Mouse (Mus musculus): ENCODE measurements at regions not wholly inside any gene's neighbourhood (a gene's known extent, or its start where the extent isn't known, plus 50 kb on each side); places are given as distances from the start of the nearest gene placed in this dataset.
A peak's percentile ranks its signal among the peaks of the same experiment; 100 is the strongest.

DNA sequence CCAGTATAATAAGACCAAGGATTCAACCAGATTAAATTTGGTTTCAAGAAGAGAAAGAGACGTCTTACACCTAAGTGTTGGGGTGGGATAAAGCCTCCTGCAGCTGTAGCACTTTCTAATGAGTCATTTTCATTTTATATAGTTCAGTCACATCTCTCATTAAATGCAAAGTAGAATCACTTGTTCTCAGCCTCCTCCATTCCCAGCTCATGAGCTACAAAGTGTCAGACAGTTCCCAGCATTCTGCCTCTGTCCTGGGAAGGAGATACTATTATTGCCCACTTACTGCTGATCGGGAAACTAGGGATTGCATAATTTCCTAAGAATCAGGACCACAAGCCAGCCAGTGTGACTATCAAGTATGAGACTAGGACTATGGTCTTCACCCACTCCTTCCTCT, 158.9 kb downstream of the Tph2 start:
- no peak for DNase-seq

DNA sequence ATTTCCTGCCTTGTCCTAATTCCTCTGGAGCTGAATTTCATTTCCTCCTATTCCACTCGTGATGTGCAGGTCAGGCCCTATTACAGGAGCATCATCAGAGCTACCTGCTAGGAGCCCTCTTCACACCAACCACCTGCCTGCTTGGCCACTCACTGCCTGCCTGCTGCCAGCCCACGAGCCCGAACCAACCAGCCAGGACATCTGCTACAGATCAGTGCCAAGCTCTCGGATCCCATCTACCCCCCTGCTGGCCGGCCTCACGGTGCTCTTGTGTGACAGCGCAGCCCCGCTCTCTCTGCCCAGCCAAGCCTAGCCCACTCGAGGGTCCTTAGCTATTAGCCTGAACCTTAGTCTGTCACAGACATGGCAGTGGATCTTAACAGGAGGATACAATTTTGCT, 165.4 kb downstream of the Tph2 start:
- peak; percentile 98 for DNase-seq

DNA sequence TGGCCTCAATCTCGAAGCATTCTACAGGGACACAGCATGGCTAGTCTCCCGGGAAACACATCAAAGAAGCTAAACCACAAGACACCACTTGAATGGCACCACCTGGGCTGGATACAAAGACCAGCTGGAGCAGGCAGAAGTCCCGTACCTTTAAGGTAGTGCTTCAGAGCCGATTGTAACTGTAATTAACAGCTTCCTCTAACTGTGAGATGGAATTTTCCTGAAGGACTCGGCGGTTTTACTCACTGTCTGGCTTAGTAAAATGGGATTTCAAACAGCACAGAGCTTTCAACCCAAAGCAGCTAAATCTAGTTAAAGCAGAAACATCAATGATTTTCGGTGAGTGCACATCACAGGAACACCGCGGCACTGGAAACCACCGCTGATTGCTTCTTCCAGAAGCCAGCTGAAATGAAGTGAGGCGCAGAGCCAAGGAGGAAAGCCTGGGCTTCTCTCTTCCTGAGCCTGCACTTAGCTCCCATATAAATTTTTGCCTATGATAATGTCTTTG, 171.3 kb downstream of the Tph2 start:
- DNase-seq, result peak; percentile 84

DNA sequence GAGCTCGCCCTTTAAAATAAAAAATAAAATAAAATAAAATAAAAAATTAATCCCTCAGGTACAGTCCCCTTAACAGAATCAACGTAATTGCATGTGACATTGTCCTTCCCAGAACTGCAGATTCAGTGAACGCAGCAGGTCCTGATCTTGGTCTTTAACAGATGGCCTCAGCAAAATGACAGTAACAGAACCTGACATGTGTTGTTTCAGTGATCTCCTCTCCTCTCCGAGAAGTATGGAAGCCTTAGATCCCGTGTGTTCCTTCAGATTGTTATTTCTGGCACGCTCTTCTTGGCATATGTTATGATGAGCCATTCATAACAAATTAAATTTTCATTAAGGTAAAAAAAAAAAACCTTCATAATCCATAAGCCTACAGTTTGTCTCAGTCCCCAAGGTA, 171.9 kb downstream of the Tph2 start:
- peak; percentile 93 for DNase-seq

DNA sequence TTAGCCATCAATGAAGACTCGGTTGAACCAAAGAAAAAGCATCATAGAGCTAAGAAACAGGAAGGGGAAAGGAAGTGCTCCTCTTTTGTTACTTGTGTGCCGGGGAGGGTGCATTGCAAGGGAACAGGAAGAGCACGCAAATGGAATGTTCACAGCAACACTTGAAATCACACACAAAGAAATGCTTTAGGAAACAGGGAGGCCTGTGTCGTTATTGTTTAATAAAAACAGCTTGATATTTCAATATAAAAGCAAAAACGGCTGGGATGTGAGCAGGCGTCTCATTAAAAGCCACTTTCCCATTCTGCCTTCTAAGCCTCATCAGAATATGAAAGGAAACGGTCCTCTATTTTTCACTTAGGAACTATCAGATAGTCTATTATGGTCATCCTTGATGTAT, 172.5 kb downstream of the Tph2 start:
- DNase-seq, result no peak

DNA sequence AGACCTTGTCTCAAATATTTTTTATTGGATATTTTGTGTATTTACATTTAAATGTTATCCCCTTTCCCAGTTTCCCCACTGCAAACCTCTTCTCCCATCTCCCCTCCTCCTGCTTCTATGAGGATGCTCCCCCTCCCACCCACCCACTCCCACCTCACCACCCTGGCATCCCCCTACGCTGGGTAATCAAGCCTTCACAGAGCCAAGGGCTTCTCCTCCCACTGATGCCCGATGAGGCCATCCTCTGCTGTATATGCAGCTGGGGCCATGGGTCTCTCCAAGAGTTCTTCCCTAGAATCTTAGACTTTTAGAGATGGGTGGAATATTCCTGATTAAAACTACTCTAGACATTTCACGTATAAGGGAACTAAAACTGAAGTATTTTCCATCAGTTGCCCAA, 172.9 kb downstream of the Tph2 start:
- DNase-seq, result no peak

DNA sequence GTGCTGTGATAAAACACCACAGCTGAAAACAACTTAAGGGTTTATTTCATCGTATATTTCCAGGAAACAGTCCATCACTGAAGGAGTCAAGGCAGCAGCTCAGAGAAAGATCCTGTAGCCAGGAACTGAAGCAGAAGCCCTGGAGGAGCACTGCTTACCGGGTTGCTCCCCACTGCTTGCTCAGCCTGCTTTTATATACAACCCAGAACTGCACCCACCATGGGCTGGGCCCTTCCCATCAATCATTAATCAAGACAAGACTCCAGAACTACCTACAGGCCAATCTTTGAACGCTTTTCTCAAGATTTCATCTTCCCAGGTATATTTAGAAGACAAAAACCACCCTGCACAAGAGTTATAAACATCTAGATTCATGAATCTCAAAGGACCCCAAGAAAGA, 188.4 kb downstream of the Tph2 start:
- no peak for DNase-seq

DNA sequence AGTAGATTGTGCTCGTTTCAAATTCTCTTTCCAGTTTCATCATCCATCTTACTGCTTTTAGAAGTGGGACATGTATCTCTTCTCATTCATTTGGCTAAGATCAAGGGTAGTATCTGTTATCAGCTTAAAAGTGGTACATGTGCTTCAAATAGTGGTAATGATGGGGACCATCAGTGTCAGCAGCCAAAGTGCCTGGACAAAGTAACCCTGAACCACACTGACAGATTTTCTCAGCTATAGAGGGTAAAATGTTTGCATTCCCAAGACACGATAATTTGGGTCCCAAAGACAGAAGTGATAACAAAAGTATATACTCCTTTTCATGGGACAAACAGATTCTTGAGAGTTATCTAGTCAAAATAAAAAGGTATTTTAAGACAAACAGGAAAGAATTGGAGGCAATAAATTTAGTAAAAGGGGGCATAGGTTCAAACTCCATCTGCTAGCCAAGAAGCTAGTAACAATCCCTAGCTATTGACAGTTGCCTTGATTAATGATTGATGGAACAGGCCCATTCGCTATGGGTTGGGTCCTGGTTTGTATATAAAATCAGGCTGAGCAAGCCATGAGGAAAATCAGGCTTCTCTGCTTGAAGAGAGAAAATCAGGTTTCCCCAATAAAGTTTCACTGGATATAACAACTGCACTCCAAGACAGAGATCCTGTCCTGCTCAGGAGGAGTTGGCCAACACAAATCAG, 189.5 kb downstream of the Tph2 start:
- no peak for DNase-seq

DNA sequence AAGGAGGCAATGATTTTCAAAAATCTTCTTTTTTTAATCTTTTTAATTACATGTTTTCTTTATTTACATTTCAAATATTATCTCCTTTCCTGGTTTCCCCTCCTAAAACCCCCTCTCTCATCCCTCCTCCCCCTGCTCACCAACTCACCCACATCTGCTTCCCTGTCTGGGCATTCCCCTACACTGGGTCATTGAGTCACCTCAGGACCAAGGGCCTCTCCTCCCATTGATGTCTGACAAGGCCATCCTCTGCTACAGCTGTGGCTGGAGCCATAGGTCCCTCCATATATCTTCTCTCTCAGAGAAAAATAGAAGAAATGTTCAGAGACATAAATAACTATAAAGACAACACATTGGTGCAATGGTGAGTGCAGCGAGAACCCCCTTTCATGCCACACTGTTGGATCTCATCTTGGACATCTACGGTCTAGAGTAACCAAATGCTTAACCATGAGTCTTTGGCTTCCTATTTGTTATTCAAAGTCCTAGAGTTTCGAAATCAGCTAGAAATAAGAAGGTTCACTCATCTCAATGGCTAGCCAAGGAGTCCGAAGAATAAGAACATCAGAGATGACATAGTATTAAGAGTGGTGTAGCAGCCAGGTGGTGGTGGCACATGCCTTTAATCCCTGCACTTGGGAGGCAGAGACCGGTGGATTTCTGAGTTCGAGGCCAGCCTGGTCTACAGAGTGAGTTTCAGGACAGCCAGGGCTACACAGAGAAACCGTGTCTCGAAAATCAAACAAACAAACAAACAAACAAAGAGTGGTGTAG, 186.5 kb upstream of the Trhde start:
- no peak for DNase-seq

DNA sequence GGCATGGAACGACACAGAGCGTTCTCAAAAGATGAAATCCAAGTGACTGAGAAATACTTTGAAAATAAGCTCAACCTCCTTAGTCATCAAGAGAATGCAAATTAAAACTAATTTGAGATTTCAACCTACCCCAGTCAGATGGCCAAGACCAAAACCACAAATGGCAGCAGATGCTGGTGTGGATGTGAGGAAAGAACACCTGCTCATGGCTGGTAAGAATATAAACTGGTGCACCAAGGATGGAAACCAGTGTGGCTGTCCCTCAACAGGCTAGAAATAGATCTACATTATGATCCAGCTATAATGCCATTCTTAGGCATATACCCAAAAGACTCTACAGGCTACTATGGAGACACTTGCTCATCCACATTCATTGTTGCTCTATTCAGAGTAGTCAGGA, 170.3 kb upstream of the Trhde start:
- no peak for DNase-seq

DNA sequence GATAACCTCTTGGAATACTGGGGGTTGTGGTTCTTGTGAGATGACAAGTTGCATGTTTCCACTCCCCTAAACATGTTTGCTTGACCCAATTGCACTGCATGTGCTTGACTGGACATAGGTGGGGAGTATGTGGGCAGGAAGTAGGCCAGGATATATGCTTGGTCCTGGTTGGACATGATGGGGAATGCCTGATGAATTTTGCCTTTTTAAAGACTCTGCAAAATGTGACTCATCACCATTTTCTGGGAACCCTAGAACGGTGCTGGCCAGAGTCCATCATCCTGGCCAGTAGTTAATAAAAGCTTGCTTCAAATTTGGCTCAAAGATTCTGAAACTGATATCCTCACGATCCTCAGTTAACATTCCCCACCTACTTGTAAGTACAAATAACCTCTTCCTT, 161.5 kb upstream of the Trhde start:
- no peak for DNase-seq

DNA sequence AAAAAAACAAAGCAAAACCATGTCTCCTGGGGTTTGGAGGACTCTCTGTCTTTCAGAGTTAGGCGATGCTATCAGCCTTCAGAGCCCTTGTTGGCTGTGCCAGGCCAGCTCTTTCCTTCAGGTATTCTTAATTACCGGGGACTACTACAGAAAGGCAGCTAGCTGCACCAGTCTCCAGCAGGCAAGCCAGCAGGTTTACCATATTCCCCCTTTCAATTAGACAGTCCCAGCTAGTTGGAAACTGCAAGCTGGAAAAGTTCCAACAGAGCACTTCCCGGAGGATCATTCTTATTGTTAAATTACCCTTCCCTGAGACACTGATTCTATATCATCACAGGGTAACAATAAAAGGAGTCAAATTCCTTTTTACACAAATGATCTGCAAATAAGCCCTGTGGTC, 155.8 kb upstream of the Trhde start:
- DNase-seq, result no peak

DNA sequence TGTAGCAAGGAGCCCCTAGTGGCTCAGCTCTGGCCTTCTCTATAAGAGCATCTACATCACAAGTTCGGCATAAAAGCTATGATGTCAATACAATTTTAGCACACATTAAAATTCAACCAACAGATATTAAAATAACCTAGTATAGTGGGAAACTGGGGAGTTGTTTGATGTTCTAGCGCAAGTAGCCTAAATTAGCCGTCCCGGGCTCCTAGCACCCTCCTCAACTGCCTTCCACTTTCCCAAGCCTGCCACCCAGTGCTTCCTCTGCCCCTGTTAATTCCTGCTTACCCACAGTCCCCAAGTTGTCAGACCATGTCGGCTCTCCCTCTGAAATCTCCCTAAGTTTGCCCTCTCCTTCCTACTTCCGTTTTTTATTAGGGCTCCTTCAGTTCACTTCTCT, 154.2 kb upstream of the Trhde start:
- no peak for DNase-seq

DNA sequence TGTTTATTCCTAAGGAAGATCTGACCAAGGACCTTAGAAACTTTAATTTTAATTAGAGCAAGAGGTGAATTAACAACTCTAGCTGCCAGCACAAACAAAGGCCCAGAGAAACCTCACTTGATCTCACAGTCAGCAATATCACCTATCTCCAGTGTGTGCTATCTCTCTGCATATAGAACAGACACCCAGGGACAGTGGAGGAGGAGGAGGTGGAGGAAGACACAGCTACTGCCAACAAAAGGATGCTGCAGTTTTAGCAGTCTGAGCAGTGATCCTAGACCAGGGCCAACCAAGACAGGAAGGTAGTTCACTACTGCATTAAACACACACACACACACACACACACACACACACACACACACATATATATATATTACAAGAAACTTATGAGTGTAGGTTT, 153.5 kb upstream of the Trhde start:
- no peak for DNase-seq

DNA sequence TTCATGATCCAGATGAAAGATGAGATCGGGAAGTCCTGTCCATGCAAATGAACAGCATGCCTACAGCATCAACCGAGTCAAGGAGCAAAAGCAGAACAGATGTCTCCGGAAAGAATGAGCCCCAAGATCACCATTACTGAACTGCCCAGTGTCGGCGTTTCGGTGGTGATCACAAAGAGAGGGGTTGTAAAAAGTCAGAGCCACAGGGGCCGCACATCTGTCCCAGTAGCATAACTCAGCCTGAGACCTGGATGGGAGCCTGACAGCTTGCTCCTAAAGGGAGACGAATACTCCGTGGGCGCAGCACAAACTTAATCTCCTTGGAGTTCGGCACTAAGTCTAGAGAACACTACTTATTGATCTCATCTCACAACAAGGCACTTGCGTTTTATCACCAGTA, 151.3 kb upstream of the Trhde start:
- DNase-seq, result no peak

DNA sequence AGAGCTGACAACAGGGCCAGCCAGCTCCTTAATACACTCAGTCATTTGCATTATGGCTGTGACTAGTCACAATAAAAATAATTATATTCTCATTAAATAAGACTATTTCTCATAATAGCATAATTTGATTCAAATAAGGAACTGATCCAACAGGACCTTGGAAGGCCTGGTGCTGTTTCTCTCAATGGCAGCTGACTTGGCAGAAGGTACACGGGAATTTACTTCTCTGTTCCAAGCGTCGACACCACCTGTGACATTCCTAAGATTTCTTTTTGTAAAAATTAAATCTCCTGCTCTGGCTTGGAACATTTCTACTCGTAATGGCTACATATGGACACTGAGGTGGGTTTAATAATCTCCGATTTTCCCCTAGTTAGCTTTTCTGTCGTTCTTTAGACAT, 147.1 kb upstream of the Trhde start:
- peak; percentile 45 for DNase-seq

DNA sequence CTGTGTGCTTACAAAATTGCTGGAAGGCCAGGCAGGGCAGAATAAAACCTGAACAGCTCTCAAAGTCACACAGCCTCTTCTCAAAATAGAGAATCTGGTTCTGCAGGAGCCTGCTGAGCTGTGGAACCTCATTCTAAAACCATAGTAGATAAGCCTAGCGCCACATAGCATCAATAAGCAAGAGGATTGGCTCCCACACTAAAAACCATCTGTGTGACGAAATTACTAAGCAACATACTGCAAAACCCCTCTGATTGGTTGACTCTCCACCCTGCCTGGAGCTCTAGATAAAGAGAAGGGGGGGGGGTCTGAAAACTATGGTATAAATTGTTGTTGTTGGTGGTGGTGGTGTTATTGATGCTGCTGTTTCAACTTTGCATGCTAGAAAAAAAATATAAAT, 122.6 kb upstream of the Trhde start:
- no peak for DNase-seq

DNA sequence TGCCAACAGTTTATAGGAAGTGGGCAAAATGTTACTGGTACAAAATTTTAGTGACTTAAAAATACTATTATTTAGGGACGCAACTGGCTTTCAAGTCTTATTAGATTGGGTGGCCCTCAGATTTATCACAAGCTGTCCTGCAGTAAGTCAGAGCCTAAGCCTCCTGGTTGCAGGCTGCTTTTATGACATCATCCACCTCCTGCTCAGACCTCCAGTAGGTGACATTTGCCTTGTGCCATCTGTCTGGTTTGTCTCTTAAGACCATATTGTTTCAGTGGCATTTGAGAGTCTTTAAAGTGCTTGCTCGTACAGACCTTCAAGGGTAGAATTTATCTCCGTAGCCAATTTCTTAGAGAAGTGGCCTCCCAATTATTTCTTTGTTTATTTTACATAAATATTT, 111.9 kb upstream of the Trhde start:
- DNase-seq, result peak; percentile 89

DNA sequence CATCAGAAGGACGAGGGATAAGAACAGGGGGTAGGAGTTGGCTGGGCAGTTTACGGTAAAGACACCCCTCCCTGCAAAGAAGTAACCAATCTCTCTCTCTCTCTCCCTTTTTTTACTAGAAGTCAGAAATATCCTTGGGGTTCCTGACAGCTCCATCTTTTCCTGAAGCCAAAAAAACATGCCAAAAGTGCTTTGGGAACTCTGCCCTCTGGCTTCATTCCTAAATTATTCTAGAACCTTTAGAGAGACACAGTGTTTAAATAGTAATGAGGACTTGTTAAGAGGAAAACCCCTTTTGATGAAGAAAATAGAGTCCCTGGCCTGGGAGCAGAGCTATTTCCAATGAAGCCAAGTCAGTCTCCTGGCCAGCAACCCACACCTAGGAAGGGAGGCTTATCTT, 89.8 kb upstream of the Trhde start:
- peak; percentile 72 for DNase-seq

DNA sequence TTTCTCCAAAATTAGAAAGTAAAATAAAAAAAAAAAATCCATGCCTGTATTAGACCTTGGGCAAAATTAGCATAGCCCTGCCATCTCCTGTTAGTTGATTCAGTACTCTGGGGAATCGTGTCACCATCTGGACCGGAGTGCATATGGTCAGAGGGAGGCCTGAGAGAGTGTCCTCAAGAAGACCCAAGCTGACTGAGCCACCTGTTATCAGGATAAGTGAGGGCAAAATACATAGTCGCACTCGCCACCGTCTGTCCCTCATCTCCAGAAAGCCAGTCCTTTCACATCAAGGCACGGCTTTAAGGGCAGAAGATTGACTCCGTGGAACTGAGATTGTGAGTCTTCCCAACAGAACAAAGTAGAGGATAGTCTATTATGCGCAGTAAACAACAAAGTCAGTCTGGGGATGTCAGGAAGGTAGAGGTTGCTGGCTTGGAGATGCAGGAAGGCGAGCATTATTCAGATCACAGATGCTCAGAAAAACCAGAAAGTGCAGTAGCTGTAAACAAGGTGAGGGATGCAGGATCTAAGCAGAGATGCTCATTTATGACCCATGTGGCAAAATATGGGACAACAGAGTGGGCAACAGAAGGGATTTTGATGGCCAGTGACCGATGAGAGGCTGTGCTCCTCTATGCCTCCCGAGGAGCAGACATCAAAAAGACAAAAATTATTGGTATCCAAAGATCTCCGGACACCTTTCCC, 88.8 kb upstream of the Trhde start:
- DNase-seq, result peak; percentile 93

DNA sequence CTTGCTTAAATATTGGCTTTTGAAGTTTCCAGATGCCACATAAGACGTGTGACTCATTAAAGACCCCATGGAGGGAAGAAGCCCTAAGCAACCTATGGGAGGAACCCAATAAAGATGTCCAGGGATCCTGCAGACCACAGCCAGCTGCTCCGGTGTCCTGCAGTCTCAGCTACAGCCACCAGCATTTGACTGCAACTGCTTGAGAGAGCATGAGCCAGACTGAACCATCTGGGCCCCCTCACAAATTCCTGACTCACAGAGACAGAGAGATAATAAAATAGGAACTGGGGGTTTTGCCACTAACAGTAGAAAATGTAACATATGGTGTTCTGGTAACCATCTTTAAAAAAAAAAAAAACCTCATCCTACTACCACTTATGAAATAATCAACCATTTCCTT, 69.1 kb upstream of the Trhde start:
- DNase-seq, result peak; percentile 14

DNA sequence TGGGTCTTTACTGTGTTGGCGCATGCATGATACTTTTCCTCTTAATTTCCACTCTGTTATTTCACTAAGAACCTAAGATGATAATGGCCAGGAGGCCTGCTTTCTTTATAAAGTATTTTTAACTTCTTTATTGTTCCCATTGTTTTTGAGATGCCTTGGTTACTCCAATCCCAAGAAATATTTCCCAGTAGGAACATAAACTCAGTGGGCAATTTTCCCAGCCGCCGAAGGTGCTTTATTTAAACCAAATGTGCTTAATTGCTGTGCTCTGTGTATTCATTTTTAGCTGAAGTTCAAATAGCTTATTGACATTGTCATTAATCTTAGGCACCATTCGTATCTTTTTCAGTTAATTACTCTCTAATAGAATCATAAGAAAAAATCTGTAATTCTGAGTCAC, 55.1 kb upstream of the Trhde start:
- DNase-seq, result no peak

DNA sequence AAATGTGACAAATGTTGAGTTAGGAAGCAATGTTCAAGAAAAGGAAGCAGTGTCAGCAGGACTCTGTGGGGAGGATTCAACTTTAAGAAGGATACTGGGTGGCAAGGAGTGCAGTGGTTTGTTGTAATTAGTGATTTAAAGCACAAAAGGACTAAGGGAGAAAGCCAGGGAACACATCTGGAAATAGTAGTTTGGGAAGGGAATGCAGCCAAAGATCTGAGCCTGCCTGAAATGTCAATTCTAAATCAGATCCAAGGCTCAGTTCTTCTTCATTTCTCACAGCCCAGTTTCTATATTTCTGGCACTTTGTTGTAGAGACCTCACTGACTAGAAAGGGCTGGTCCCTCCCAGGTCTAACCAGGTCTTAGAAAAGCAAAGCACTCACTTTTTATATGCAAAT, 50.6 kb upstream of the Trhde start:
- DNase-seq, result no peak
